Mouse (Mus musculus): ENCODE measurements around the gene Dap3. TPM values are rescaled to one million over a fixed set of nuclear protein-coding genes. Genes with fewer than 3 reads are reported as not detected.
"Not testable (repeated sequence)": the region's sequence is repeated elsewhere in the genome, so short reads cannot be mapped to it uniquely, and the experiment has no call there.

The Dap3 gene
- total and polyA plus RNA-seq, 2 experiments: 32.6 to 66.8 TPM

GRCm38 (mm10) chr3:88906393-88907159 lies 44.4 kb downstream of the Dap3 start:
- no peak for TF ChIP-seq POLR2A (IDR thresholded peaks at IDR 0.05; ENCODE audit: extremely low read depth, insufficient read depth, low read length)
- no peak for TF ChIP-seq CTCF (IDR thresholded peaks at IDR 0.05; ENCODE audit: low read depth, low read length)
- H3K4me3 ChIP-seq (ENCODE audit: insufficient read depth, low read depth, low read length): no peak overlapping the region
- H3K9ac ChIP-seq (ENCODE audit: low read depth, low read length): no peak overlapping the region
- no peaks in the 10 kb centered on the region for H3K4me1 ChIP-seq (ENCODE audit: control insufficient read depth, insufficient read depth, low read length)
- WGBS: 89% methylated on average over 6 of the region's 6 CpGs
- H3K27ac ChIP-seq (replicated peaks; ENCODE audit: insufficient read depth, low read depth, low read length): no peak overlapping the region
- no peaks in the 10 kb centered on the region for H3K79me2 ChIP-seq (ENCODE audit: control insufficient read depth, insufficient read depth, low read length)
- peaks cover 42% of the 10 kb centered on the region for H3K36me3 ChIP-seq (ENCODE audit: control insufficient read depth, insufficient read depth, low read length)
- DNase-seq (ENCODE audit: extremely low read depth, low read depth, low spot score): no peak
- no peaks in the 10 kb centered on the region for H3K27me3 ChIP-seq (ENCODE audit: control insufficient read depth, insufficient read depth, low read length)

DNA sequence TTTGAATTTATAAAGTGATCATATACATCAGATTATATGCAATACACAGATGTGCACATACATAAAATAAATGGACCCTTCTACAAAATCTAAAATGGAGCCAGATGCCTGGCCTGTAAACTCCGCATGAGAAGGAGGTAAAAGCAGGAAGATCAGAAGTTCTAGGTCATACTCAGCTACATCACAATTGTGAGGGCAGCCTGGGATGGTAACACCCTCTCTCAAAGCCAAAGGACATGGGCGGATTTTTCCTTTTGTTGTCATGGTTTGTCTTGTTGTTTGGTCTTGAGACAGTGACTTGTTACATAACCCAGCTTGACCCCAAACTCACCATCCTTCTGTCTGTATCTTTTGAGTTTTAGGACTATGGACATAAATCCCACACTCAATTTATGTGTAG lies 45.2 kb downstream of the Dap3 start:
- Histone ChIP-seq H3K4me3 (ENCODE audit: insufficient read depth, low read depth, low read length) (no peak overlapping the region), H3K4me1 (ENCODE audit: control insufficient read depth, insufficient read depth, low read length) (no peaks in the 10 kb centered on the region), H3K27me3 (ENCODE audit: control insufficient read depth, insufficient read depth, low read length) (no peaks in the 10 kb centered on the region), H3K79me2 (ENCODE audit: control insufficient read depth, insufficient read depth, low read length) (no peaks in the 10 kb centered on the region), H3K27ac (replicated peaks; ENCODE audit: insufficient read depth, low read depth, low read length) (no peak overlapping the region), H3K9ac (ENCODE audit: low read depth, low read length) (no peak overlapping the region), H3K36me3 (ENCODE audit: control insufficient read depth, insufficient read depth, low read length) (peaks cover 45% of the 10 kb centered on the region)
- TF ChIP-seq POLR2A (IDR thresholded peaks at IDR 0.05; ENCODE audit: extremely low read depth, insufficient read depth, low read length) (no peak), CTCF (IDR thresholded peaks at IDR 0.05; ENCODE audit: low read depth, low read length) (no peak)
- 98% methylated on average over 2 of the region's 2 CpGs for WGBS
- DNase-seq (ENCODE audit: extremely low read depth, low read depth, low spot score): no peak

GRCm38 (mm10) chr3:88905209-88905608 lies 45.8 kb downstream of the Dap3 start:
- H3K4me1 ChIP-seq (ENCODE audit: control insufficient read depth, insufficient read depth, low read length): no peaks in the 10 kb centered on the region
- H3K27me3 ChIP-seq (ENCODE audit: control insufficient read depth, insufficient read depth, low read length): no peaks in the 10 kb centered on the region
- TF ChIP-seq CTCF (IDR thresholded peaks at IDR 0.05; ENCODE audit: low read depth, low read length) (no peak), POLR2A (IDR thresholded peaks at IDR 0.05; ENCODE audit: extremely low read depth, insufficient read depth, low read length) (no peak)
- WGBS: 87% methylated on average over 6 of the region's 6 CpGs
- no peaks in the 10 kb centered on the region for H3K79me2 ChIP-seq (ENCODE audit: control insufficient read depth, insufficient read depth, low read length)
- DNase-seq (ENCODE audit: extremely low read depth, low read depth, low spot score): no peak
- H3K4me3 ChIP-seq (ENCODE audit: insufficient read depth, low read depth, low read length): no peak overlapping the region
- H3K36me3 ChIP-seq (ENCODE audit: control insufficient read depth, insufficient read depth, low read length): peaks cover 45% of the 10 kb centered on the region
- no peak overlapping the region for H3K27ac ChIP-seq (replicated peaks; ENCODE audit: insufficient read depth, low read depth, low read length)
- no peak overlapping the region for H3K9ac ChIP-seq (ENCODE audit: low read depth, low read length)

DNA sequence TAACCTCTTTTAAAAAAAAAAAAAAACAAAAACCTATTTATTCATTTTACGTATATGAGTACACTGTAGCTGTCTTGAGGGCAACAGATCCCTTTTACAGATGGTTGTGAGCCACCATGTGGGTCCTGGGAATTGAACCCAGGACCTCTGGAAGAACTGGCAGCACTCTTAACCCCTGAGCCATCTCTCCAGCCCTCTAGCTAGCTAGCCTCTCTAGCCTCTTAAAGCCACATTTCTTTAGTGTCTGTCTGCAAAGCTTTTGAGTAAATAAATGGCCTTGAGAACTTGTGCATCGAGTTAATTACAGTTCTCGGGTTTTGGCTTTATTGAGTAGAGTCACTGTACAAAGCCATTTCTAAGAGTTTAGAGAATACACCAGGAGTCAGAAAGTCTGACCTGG lies 46.2 kb downstream of the Dap3 start:
- Histone ChIP-seq H3K4me3 (ENCODE audit: insufficient read depth, low read depth, low read length) (no peak overlapping the region), H3K79me2 (ENCODE audit: control insufficient read depth, insufficient read depth, low read length) (no peaks in the 10 kb centered on the region), H3K36me3 (ENCODE audit: control insufficient read depth, insufficient read depth, low read length) (peaks cover 45% of the 10 kb centered on the region), H3K27me3 (ENCODE audit: control insufficient read depth, insufficient read depth, low read length) (no peaks in the 10 kb centered on the region), H3K4me1 (ENCODE audit: control insufficient read depth, insufficient read depth, low read length) (no peaks in the 10 kb centered on the region), H3K27ac (replicated peaks; ENCODE audit: insufficient read depth, low read depth, low read length) (no peak overlapping the region), H3K9ac (ENCODE audit: low read depth, low read length) (no peak overlapping the region)
- TF ChIP-seq POLR2A (IDR thresholded peaks at IDR 0.05; ENCODE audit: extremely low read depth, insufficient read depth, low read length) (no peak), CTCF (IDR thresholded peaks at IDR 0.05; ENCODE audit: low read depth, low read length) (no peak)
- no peak for DNase-seq (ENCODE audit: extremely low read depth, low read depth, low spot score)
- 92% methylated on average over 3 of the region's 3 CpGs for WGBS

- H3K9ac ChIP-seq (ENCODE audit: low read depth, low read length); H3K27ac ChIP-seq (replicated peaks; ENCODE audit: insufficient read depth, low read depth, low read length); H3K27me3 ChIP-seq (ENCODE audit: control insufficient read depth, insufficient read depth, low read length); H3K4me1 ChIP-seq (ENCODE audit: control insufficient read depth, insufficient read depth, low read length); H3K79me2 ChIP-seq (ENCODE audit: control insufficient read depth, insufficient read depth, low read length); H3K36me3 ChIP-seq (ENCODE audit: control insufficient read depth, insufficient read depth, low read length); DNase-seq (ENCODE audit: extremely low read depth, low read depth, low spot score); H3K4me3 ChIP-seq (ENCODE audit: insufficient read depth, low read depth, low read length): not testable (repeated sequence)
- 95% methylated on average over 7 of the region's 7 CpGs for WGBS
These were observed 58.0 kb downstream of the Dap3 start for GRCm38 (mm10) chr3:88893011-88893410.

DNA sequence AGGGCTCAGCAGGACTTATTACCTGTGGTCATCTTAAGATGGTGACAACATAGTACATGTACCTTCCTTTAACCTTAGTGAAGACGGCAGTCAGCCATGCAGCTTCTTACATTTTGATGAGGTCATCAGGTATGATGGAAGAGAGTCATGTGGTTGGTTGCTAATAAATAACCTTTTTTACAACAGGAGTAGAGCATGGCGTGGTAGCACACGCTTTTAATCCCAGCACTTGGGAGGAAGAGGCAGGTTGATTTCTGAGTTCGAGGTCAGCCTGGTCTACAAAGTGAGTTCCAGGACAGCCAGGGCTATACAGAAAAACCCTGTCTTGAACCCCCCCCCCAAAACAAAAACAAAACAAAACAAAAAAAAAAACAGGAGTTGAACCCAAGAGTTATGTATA lies 68.4 kb downstream of the Dap3 start:
- H3K27ac ChIP-seq (replicated peaks; ENCODE audit: insufficient read depth, low read depth, low read length); H3K9ac ChIP-seq (ENCODE audit: low read depth, low read length); H3K36me3 ChIP-seq (ENCODE audit: control insufficient read depth, insufficient read depth, low read length); H3K79me2 ChIP-seq (ENCODE audit: control insufficient read depth, insufficient read depth, low read length); H3K27me3 ChIP-seq (ENCODE audit: control insufficient read depth, insufficient read depth, low read length); H3K4me3 ChIP-seq (ENCODE audit: insufficient read depth, low read depth, low read length); DNase-seq (ENCODE audit: extremely low read depth, low read depth, low spot score); H3K4me1 ChIP-seq (ENCODE audit: control insufficient read depth, insufficient read depth, low read length): not testable (repeated sequence)
- WGBS: 100% methylated on average over 4 of the region's 4 CpGs

Other genes with a start within 250 kb of the Dap3 start
- 18.0 and 19.9 TPM in 2 replicates for gene Rit1, start 234.3 kb downstream of the Dap3 start, total RNA-seq (2014; rRNA removed)
- 14.4 and 14.8 TPM in 2 replicates for gene Rit1, start 234.3 kb downstream of the Dap3 start, polyA plus RNA-seq (2012; rRNA removed)
- gene Syt11, start 176.0 kb downstream of the Dap3 start, total RNA-seq (2014; rRNA removed): 1.6 and 1.9 TPM in 2 replicates
- 0.92 and 2.4 TPM in 2 replicates for gene Syt11, start 176.0 kb downstream of the Dap3 start, polyA plus RNA-seq (2012; rRNA removed)
- gene Gon4l, start 116.0 kb downstream of the Dap3 start, total RNA-seq (2014; rRNA removed): 5.3 and 5.6 TPM in 2 replicates
- gene Gon4l, start 116.0 kb downstream of the Dap3 start, polyA plus RNA-seq (2012; rRNA removed): 4.2 and 4.9 TPM in 2 replicates
- 5.6 and 7.4 TPM in 2 replicates for gene Msto1, start 37.2 kb downstream of the Dap3 start, total RNA-seq (2014; rRNA removed)
- gene Msto1, start 37.2 kb downstream of the Dap3 start, polyA plus RNA-seq (2012; rRNA removed): 12.1 and 15.4 TPM in 2 replicates
- 11.8 and 14.4 TPM in 2 replicates for gene Ash1l, start 559 bp downstream of the Dap3 start, total RNA-seq (2014; rRNA removed)
- 3.3 and 3.9 TPM in 2 replicates for gene Ash1l, start 559 bp downstream of the Dap3 start, polyA plus RNA-seq (2012; rRNA removed)
- 4.0 and 4.8 TPM in 2 replicates for gene Rusc1, start 142.1 kb upstream of the Dap3 start, total RNA-seq (2014; rRNA removed)
- 14.0 and 18.3 TPM in 2 replicates for gene Rusc1, start 142.1 kb upstream of the Dap3 start, polyA plus RNA-seq (2012; rRNA removed)
- gene Gm43738, start 149.9 kb upstream of the Dap3 start, total RNA-seq (2014; rRNA removed): not detected in 2 replicates
- gene Gm43738, start 149.9 kb upstream of the Dap3 start, polyA plus RNA-seq (2012; rRNA removed): 0.05 TPM in 1 of 2 replicates, not detected in the other
- 467 and 510 TPM in 2 replicates for gene Fdps, start 150.8 kb upstream of the Dap3 start, total RNA-seq (2014; rRNA removed)
- 388 and 397 TPM in 2 replicates for gene Fdps, start 150.8 kb upstream of the Dap3 start, polyA plus RNA-seq (2012; rRNA removed)
- 69.7 and 91.1 TPM in 2 replicates for gene Pklr, start 185.0 kb upstream of the Dap3 start, total RNA-seq (2014; rRNA removed)
- 387 and 512 TPM in 2 replicates for gene Pklr, start 185.0 kb upstream of the Dap3 start, polyA plus RNA-seq (2012; rRNA removed)
- gene Hcn3, start 209.0 kb upstream of the Dap3 start, total RNA-seq (2014; rRNA removed): 0.09 and 0.20 TPM in 2 replicates
- gene Hcn3, start 209.0 kb upstream of the Dap3 start, polyA plus RNA-seq (2012; rRNA removed): 0.19 and 0.44 TPM in 2 replicates
- gene Clk2, start 213.6 kb upstream of the Dap3 start, total RNA-seq (2014; rRNA removed): 7.4 and 9.3 TPM in 2 replicates
- gene Clk2, start 213.6 kb upstream of the Dap3 start, polyA plus RNA-seq (2012; rRNA removed): 14.6 and 23.9 TPM in 2 replicates
- 9.1 and 15.6 TPM in 2 replicates for gene Scamp3, start 226.3 kb upstream of the Dap3 start, total RNA-seq (2014; rRNA removed)
- 105 and 120 TPM in 2 replicates for gene Scamp3, start 226.3 kb upstream of the Dap3 start, polyA plus RNA-seq (2012; rRNA removed)
- gene Fam189b, start 232.0 kb upstream of the Dap3 start, total RNA-seq (2014; rRNA removed): 0.09 and 0.54 TPM in 2 replicates
- gene Fam189b, start 232.0 kb upstream of the Dap3 start, polyA plus RNA-seq (2012; rRNA removed): 1.8 and 4.1 TPM in 2 replicates